Mouse (Mus musculus) brain, adult 2 months (tissue): ENCODE measurements at regions not wholly inside any gene's neighbourhood (a gene's known extent, or its start where the extent isn't known, plus 50 kb on each side); places are given as distances from the start of the nearest gene placed in this dataset.
A peak's percentile ranks its signal among the peaks of the same experiment; 100 is the strongest.

Experiments
- DNase-seq: peaks from one replicate; pipeline ENCODE4 v3.0.0; 2011; ENCODE audit warnings: low read depth, low spot score

DNA sequence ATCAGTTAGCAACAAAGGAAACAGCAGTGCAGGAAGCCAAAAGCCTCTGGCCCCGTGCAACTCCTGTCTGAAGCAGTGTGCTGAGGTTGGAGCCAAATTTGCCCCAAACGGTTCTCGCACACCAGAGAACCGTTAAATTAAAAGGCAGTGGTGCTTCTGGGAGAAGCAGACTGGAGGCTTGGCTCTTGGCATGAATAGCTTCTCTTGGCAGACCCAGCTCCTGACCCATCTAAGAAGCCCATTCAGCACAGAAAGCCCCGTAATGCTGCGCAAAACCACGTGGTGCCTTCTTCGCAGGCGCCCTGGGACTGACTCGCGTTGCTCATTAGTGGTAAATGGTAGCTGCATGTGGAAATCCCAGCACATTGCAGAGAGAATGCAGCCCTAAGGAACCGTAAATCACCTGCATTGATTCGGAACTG is 340.2 kb upstream of the Slc24a2 start:
- peak; percentile 57 for DNase-seq

DNA sequence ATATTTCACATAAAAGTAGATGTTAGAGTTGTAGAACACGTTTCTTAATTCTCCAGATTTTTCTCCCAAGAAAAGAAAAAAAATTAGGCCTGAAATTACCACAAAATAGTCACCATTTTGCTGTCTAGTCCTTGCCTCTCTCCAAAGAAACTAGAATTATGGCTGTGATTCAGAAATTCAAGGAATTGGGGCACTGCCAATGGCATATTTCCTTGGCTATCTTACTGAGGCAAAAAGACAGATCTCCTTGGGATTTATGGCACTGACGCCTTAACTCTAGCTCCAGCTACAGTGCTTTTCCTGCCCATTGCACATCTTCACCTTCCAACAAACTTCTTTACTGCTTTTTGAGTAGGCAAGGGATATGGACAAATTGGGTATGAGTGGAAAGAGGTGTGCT is 336.3 kb upstream of the Slc24a2 start:
- DNase-seq, result peak; percentile 24

GRCm38 (mm10) chr4:87554912-87555311 is 324.6 kb upstream of the Slc24a2 start:
- no peak for DNase-seq
